Mouse (Mus musculus) CH12.LX (cell line): ENCODE data around the gene Barx2. TPM values are rescaled to one million over a fixed set of nuclear protein-coding genes. Genes with fewer than 3 reads are reported as not detected.

ENCODE experiments used
- DNase-seq: peaks from one replicate; pipeline ENCODE4 v3.0.0-alpha.2; 2013; ENCODE audit errors: extremely low read depth
- H3K27ac ChIP-seq: 2 replicates; pipeline ENCODE4 v1.5.1; 2012; ENCODE audit warnings: low read depth, mild to moderate bottlenecking, control low read depth, moderate library complexity; ENCODE audit not compliant: insufficient read depth
- H3K27me3 ChIP-seq: replicated peaks from 2 replicates; pipeline ENCODE3; 2012; ENCODE audit warnings: inconsistent platforms
- H3K36me3 ChIP-seq, 2 experiments: replicated peaks in 1 of 2; 2 replicates each; pipeline versions ENCODE3 to v1.6.1; 2012; ENCODE audit warnings: inconsistent platforms in 1 of 2, low read length in 1 of 2, mild to moderate bottlenecking in 1 of 2, mixed read lengths in 1 of 2, moderate library complexity in 1 of 2; ENCODE audit not compliant: control insufficient read depth in 1 of 2, insufficient read depth in 1 of 2
- H3K4me1 ChIP-seq, 2 experiments: 2 replicates each; pipeline ENCODE4 v1.6.1; 2012; ENCODE audit warnings: inconsistent platforms in 1 of 2, moderate library complexity in 1 of 2; ENCODE audit not compliant: insufficient read depth in 2 of 2, control insufficient read depth in 1 of 2
- H3K4me2 ChIP-seq: 2 replicates; pipeline ENCODE4 v1.6.1; 2012; ENCODE audit warnings: low read depth, mild to moderate bottlenecking, control low read depth; ENCODE audit not compliant: poor library complexity, insufficient read depth, severe bottlenecking
- H3K4me3 ChIP-seq, 3 experiments: fragments of 150-350 bp in 1 of 3; sonication (generic) in 1 of 3; replicated peaks in 1 of 3; 2 replicates each; pipeline versions ENCODE3 to v1.5.1; 2011 to 2012; ENCODE audit warnings: low read depth in 2 of 3, low read length in 2 of 3, mild to moderate bottlenecking in 2 of 3, moderate library complexity in 2 of 3, control low read depth in 1 of 3, improper control_type of control experiment in 1 of 3, inconsistent platforms in 1 of 3, mixed read lengths in 1 of 3; ENCODE audit not compliant: poor library complexity in 1 of 3
- H3K79me2 ChIP-seq: replicated peaks from 2 replicates; pipeline ENCODE4 v1.6.1; 2012; ENCODE audit warnings: mild to moderate bottlenecking, moderate library complexity; ENCODE audit not compliant: control insufficient read depth, poor library complexity, insufficient read depth, severe bottlenecking; ENCODE audit errors: extremely low read depth
- H3K9ac ChIP-seq: 2 replicates; pipeline ENCODE4 v1.6.1; 2012; ENCODE audit warnings: low read depth, mild to moderate bottlenecking, control low read depth, moderate library complexity; ENCODE audit not compliant: insufficient read depth
- H3K9me3 ChIP-seq: replicated peaks from 2 replicates; pipeline ENCODE3; 2012; ENCODE audit warnings: low read length, inconsistent platforms, mixed read lengths
- BHLHE40 ChIP-seq: IDR thresholded peaks from 2 replicates; pipeline ENCODE4 v1.6.1; 2011; ENCODE audit warnings: mild to moderate bottlenecking, low read depth, low read length, improper control_type of control experiment
- CHD2 ChIP-seq: IDR thresholded peaks from 2 replicates; pipeline ENCODE4 v1.6.1; 2011; ENCODE audit warnings: low read length, improper control_type of control experiment
- E2F4 ChIP-seq: IDR thresholded peaks from 2 replicates; pipeline ENCODE4 v1.6.1; 2011; ENCODE audit warnings: low read depth, low read length, improper control_type of control experiment; ENCODE audit not compliant: insufficient replicate concordance
- EP300 ChIP-seq: IDR thresholded peaks from 2 replicates; pipeline ENCODE4 v1.6.1; 2011; ENCODE audit warnings: low read length, improper control_type of control experiment
- IRF4 ChIP-seq: IDR thresholded peaks from 2 replicates; pipeline ENCODE4 v1.6.1; 2014; ENCODE audit warnings: low read depth, mild to moderate bottlenecking, inconsistent platforms, low read length, improper control_type of control experiment
- JUN ChIP-seq: IDR thresholded peaks from 2 replicates; pipeline ENCODE4 v1.6.1; 2011; ENCODE audit warnings: low read depth, mild to moderate bottlenecking, low read length, improper control_type of control experiment, moderate library complexity; ENCODE audit not compliant: insufficient read depth
- JUND ChIP-seq: conservative IDR thresholded peaks from 2 replicates; pipeline ENCODE4 v1.6.1; 2011; ENCODE audit warnings: low read depth, low read length, improper control_type of control experiment
- MAZ ChIP-seq: IDR thresholded peaks from 2 replicates; pipeline ENCODE4 v1.6.1; 2012; ENCODE audit warnings: low read depth, mild to moderate bottlenecking, inconsistent platforms, low read length, improper control_type of control experiment, moderate library complexity
- MEF2A ChIP-seq: IDR thresholded peaks from 2 replicates; pipeline ENCODE4 v1.6.1; 2014; ENCODE audit warnings: low read depth, mild to moderate bottlenecking, inconsistent platforms, low read length, improper control_type of control experiment, borderline replicate concordance
- MXI1 ChIP-seq: IDR thresholded peaks from 2 replicates; pipeline ENCODE4 v1.6.1; 2011; ENCODE audit warnings: mild to moderate bottlenecking, low read depth, low read length, improper control_type of control experiment
- MYC ChIP-seq: IDR thresholded peaks from 2 replicates; pipeline ENCODE4 v1.6.1; 2011; ENCODE audit warnings: low read depth, mild to moderate bottlenecking, improper control_type of control experiment, low read length
- NELFE ChIP-seq: IDR thresholded peaks from 2 replicates; pipeline ENCODE4 v1.6.1; 2011; ENCODE audit warnings: low read depth, low read length, improper control_type of control experiment
- PAX5 ChIP-seq: IDR thresholded peaks from 2 replicates; pipeline ENCODE4 v1.6.1; 2012; ENCODE audit warnings: low read length, inconsistent platforms, mixed read lengths
- POLR2A ChIP-seq: IDR thresholded peaks from 2 replicates; pipeline ENCODE4 v1.6.1; 2011; ENCODE audit warnings: low read depth, mild to moderate bottlenecking, improper control_type of control experiment, low read length
- POLR2AphosphoS2 ChIP-seq: IDR thresholded peaks from 2 replicates; pipeline ENCODE4 v1.6.1; 2011; ENCODE audit warnings: low read depth, low read length, improper control_type of control experiment
- RAD21 ChIP-seq: IDR thresholded peaks from 2 replicates; pipeline ENCODE4 v1.6.1; 2011; ENCODE audit warnings: low read depth, mild to moderate bottlenecking, low read length, improper control_type of control experiment, moderate library complexity
- RCOR1 ChIP-seq: conservative IDR thresholded peaks from 2 replicates; pipeline ENCODE4 v1.6.1; 2012; ENCODE audit warnings: low read depth, mild to moderate bottlenecking, inconsistent platforms, low read length, improper control_type of control experiment
- SIN3A ChIP-seq: IDR thresholded peaks from 2 replicates; pipeline ENCODE4 v1.6.1; 2012; ENCODE audit warnings: low read length, improper control_type of control experiment, inconsistent platforms
- TCF12 ChIP-seq: IDR thresholded peaks from 2 replicates; pipeline ENCODE4 v1.6.1; 2014; ENCODE audit warnings: low read depth, mild to moderate bottlenecking, inconsistent platforms, low read length, improper control_type of control experiment
- UBTF ChIP-seq: IDR thresholded peaks from 2 replicates; pipeline ENCODE4 v1.6.1; 2012; ENCODE audit warnings: low read depth, mild to moderate bottlenecking, inconsistent platforms, low read length, improper control_type of control experiment, moderate library complexity
- USF1 ChIP-seq: IDR thresholded peaks from 2 replicates; pipeline ENCODE4 v1.6.1; 2014; ENCODE audit warnings: low read depth, mild to moderate bottlenecking, inconsistent platforms, low read length, improper control_type of control experiment
- USF2 ChIP-seq: conservative IDR thresholded peaks from 2 replicates; pipeline ENCODE4 v1.6.1; 2011; ENCODE audit warnings: low read depth, low read length, improper control_type of control experiment
- ZKSCAN1 ChIP-seq: IDR thresholded peaks from 2 replicates; pipeline ENCODE4 v1.6.1; 2012; ENCODE audit warnings: low read depth, inconsistent platforms, low read length, improper control_type of control experiment, borderline replicate concordance
- ZNF384 ChIP-seq: IDR thresholded peaks from 2 replicates; pipeline ENCODE4 v1.6.1; 2012; ENCODE audit warnings: low read depth, low read length, improper control_type of control experiment, inconsistent platforms
- dilution Hi-C: fragments of 300-500 bp; cut with MboI; formaldehyde crosslinking; loops from 2 replicates; pipeline ENCODE4 v1.14.3; 2020; ENCODE audit warnings: low sequenced_read_pairs; ENCODE audit not compliant: extremely low pct_unique_long_range_greater_than_20kb, extremely low pct_ligation_motif_present
- in situ Hi-C: fragments of 300-500 bp; cut with MboI; formaldehyde crosslinking; loops from 3 replicates; pipeline ENCODE4 v1.14.3; 2019; ENCODE audit warnings: low sequenced_read_pairs, low pct_ligation_motif_present, low pct_unique_long_range_greater_than_20kb, mixed read lengths
- polyA plus RNA-seq: library from polyadenylated mRNA; unstranded; fragments of >175 nt; gene quantifications from 2 replicates; pipeline ENCODE4 v1.2.1, GENCODE M21; 2012; ENCODE audit warnings: low read depth; ENCODE audit not compliant: insufficient read length
- total RNA-seq, 2 experiments: library from RNA; depleted of rRNA; stranded (reverse); fragments of 300-350 nt in 1 of 2; fragments of >200 nt in 1 of 2; gene quantifications; 2 replicates each; pipeline ENCODE4 v1.2.3; 2012 to 2014

The Barx2 gene
- total and polyA plus RNA-seq, 3 experiments: not detected

- in situ Hi-C loops: no loop called here
- no peak overlapping the region for H3K4me3 ChIP-seq
- no peak for TF ChIP-seq SIN3A
- no peak for TF ChIP-seq CHD2
- no peak for TF ChIP-seq MEF2A
- TF ChIP-seq IRF4: no peak
- no peak for TF ChIP-seq TCF12
- TF ChIP-seq USF2: no peak
- no peak for TF ChIP-seq MAZ
- TF ChIP-seq MXI1: no peak
- no peak for TF ChIP-seq ZKSCAN1
- TF ChIP-seq MYC: no peak
- no peak for TF ChIP-seq BHLHE40
- TF ChIP-seq RAD21: no peak
- TF ChIP-seq USF1: no peak
- TF ChIP-seq, all 38 proteins: peak for 0
- no peak overlapping the region for H3K4me2 ChIP-seq
- H3K4me1 ChIP-seq: peaks cover 3 to 19% of the 10 kb centered on the region in 2 experiments; a peak in 2 of 4 replicates
- H3K27ac ChIP-seq: no peak overlapping the region
- H3K9ac ChIP-seq: no peak overlapping the region
- no peaks in the 10 kb centered on the region for H3K9me3 ChIP-seq
- dilution Hi-C loops: no loop called here
- H3K36me3 ChIP-seq: no peaks in the 10 kb centered on the region
- H3K27me3 ChIP-seq: no peaks in the 10 kb centered on the region
- DNase-seq: no peak
- no peaks in the 10 kb centered on the region for H3K79me2 ChIP-seq
Observed at GRCm38 (mm10) chr9:31855668-31856067, 57.6 kb downstream of the Barx2 start.

GRCm38 (mm10) chr9:31851710-31852109, 61.6 kb downstream of the Barx2 start:
- TF ChIP-seq POLR2AphosphoS2 (no peak), BHLHE40 (no peak), E2F4 (no peak), SIN3A (no peak), PAX5 (no peak), ZNF384 (no peak), MXI1 (no peak), UBTF (no peak), USF1 (no peak), POLR2A (no peak), RCOR1 (no peak), JUN (no peak), CHD2 (no peak), JUND (no peak), MAZ (no peak), ZKSCAN1 (no peak), EP300 (no peak), NELFE (no peak)
- no peaks in the 10 kb centered on the region for H3K36me3 ChIP-seq
- no peak overlapping the region for H3K4me3 ChIP-seq
- peaks cover 0 to 13% of the 10 kb centered on the region in 2 experiments; a peak in 2 of 4 replicates for H3K4me1 ChIP-seq
- in situ Hi-C loops: no loop called here
- H3K4me2 ChIP-seq: peak overlapping the region; percentile 47; the same call in 1 of the 2 replicates
- H3K27me3 ChIP-seq: no peaks in the 10 kb centered on the region
- H3K27ac ChIP-seq: no peak overlapping the region
- no peaks in the 10 kb centered on the region for H3K9me3 ChIP-seq
- dilution Hi-C loops: no loop called here
- no peak overlapping the region for H3K9ac ChIP-seq
- peak; percentile 22 for DNase-seq
- H3K79me2 ChIP-seq: no peaks in the 10 kb centered on the region
